Mouse (Mus musculus): ENCODE measurements around the gene Xab2. TPM values are rescaled to one million over a fixed set of nuclear protein-coding genes. Genes with fewer than 3 reads are reported as not detected.

Gene Xab2
- polyA plus RNA-seq, 1 experiment from 2014 or later: 44.4 TPM

DNA sequence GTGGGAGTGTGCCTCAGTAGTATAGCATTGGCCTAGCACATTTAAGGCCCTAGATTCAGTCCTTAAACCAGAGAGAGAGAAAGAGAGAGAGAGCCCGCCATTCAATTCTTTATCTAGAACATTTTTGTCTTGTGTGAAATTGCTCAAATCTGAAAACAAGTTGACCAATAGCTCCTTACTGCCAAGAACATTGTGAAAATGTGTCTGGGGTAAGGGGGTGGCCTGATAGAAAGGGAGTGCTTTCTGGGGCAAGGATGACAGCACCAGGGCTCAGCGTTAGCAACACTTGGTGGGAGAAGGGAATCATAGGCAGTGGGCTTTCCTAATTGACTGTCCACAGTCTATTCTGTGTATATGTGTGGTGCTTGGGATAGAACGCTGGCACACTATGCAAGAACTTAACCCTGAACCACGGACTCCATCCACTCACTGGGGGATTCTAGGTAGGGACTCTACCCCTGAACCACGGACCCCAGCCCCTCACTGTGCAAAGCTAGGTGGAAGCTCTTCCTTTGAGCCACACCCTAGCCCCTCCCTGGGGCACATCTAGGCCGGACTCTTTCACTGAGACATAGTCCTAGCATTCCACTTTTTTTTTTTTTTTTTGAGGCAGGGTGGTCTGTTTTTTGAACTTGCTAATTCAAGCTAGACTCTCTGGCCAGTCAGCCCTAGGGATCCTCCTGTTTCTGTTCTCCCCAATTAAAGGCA, 25.9 kb upstream of the Xab2 start:
- Histone ChIP-seq H3K9me3 (replicated peaks; ENCODE audit: low read length) (no peaks in the 10 kb centered on the region), H3K4me3 (replicated peaks; ENCODE audit: low read depth, low read length) (no peak overlapping the region), H3K4me2 (ENCODE audit: low read length) (no peak overlapping the region), H3K27me3 (ENCODE audit: insufficient read depth, low read length) (no peaks in the 10 kb centered on the region), H3K4me1 (replicated peaks; ENCODE audit: insufficient read depth, low read length) (no peaks in the 10 kb centered on the region), H3K36me3 (ENCODE audit: insufficient read depth, low read length) (no peaks in the 10 kb centered on the region), H3K9ac (ENCODE audit: low read depth, low read length) (no peak overlapping the region), H3K27ac (no peak overlapping the region)
- WGBS: 83% methylated on average over 6 of the region's 6 CpGs
- ATAC-seq (replicated peaks; ENCODE audit: low FRiP score, low read depth) (0 out of 2 replicates have a peak, but pooled peaks have one; percentile 11), DNase-seq (ENCODE audit: low spot score) (no peak)
- TF ChIP-seq CTCF (IDR thresholded peaks at IDR 0.05; ENCODE audit: low read depth): no peak

DNA sequence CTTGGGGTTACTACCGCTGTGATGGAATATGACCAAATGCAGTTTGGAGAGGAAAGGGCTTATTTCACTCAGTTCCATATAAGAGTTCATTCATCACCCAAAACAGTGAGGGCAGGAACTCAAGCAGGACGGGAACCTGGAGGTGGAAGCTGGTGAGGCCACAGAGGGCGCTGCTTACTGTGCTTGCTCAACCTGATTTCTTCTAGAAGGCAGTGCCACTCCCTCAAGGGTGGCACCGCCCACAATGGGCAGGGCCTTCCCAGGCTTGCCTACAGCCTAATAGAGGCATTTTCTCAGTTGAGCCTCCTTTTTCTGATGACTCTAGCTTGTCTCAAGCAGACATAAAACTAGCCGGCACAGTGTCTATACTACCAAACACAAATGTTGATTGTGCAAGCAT, 24.7 kb upstream of the Xab2 start:
- H3K27me3 ChIP-seq (ENCODE audit: insufficient read depth, low read length): no peaks in the 10 kb centered on the region
- peak; percentile 33 for DNase-seq (ENCODE audit: low spot score)
- H3K4me1 ChIP-seq (replicated peaks; ENCODE audit: insufficient read depth, low read length): no peaks in the 10 kb centered on the region
- TF ChIP-seq CTCF (IDR thresholded peaks at IDR 0.05; ENCODE audit: low read depth): peak; percentile 52
- H3K4me2 ChIP-seq (ENCODE audit: low read length): no peak overlapping the region
- no peaks in the 10 kb centered on the region for H3K9me3 ChIP-seq (replicated peaks; ENCODE audit: low read length)
- no peak overlapping the region for H3K27ac ChIP-seq
- no peak overlapping the region for H3K9ac ChIP-seq (ENCODE audit: low read depth, low read length)
- no peak overlapping the region for H3K4me3 ChIP-seq (replicated peaks; ENCODE audit: low read depth, low read length)
- H3K36me3 ChIP-seq (ENCODE audit: insufficient read depth, low read length): no peaks in the 10 kb centered on the region
- peak; percentile 40; the same call in 1 of the 2 replicates for ATAC-seq (replicated peaks; ENCODE audit: low FRiP score, low read depth)
- 29% methylated on average over 5 of the region's 5 CpGs for WGBS

DNA sequence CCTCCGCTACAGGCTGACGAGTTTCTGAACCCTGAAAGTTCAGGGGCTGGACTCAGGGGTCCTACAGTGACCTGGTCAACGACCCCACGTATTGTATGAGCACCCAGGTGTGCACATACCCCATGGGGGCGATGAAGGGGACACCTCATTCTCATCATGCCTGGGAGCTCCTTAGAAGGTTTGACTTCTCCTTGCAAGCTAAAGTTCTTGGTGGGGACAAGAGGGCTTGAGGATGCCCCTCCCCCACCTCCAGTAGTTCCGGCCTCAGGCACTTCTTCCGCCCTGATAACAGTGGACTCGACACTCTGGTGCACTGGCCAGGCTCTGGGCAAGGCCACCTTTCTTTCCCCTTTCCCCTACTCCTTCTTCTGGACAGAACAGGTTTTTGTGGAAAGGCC, 10.4 kb upstream of the Xab2 start:
- 14% methylated on average over 8 of the region's 8 CpGs for WGBS
- no peaks in the 10 kb centered on the region for H3K4me1 ChIP-seq (replicated peaks; ENCODE audit: insufficient read depth, low read length)
- no peaks in the 10 kb centered on the region for H3K9me3 ChIP-seq (replicated peaks; ENCODE audit: low read length)
- H3K4me3 ChIP-seq (replicated peaks; ENCODE audit: low read depth, low read length): peak overlapping the region; percentile 63
- H3K27me3 ChIP-seq (ENCODE audit: insufficient read depth, low read length): 0 out of 2 replicates have a peak, but pooled peaks cover 3% of the 10 kb centered on the region
- H3K36me3 ChIP-seq (ENCODE audit: insufficient read depth, low read length): 0 out of 2 replicates have a peak, but pooled peaks cover 3% of the 10 kb centered on the region
- TF ChIP-seq CTCF (IDR thresholded peaks at IDR 0.05; ENCODE audit: low read depth): no peak
- H3K9ac ChIP-seq (ENCODE audit: low read depth, low read length): peak overlapping the region; percentile 71
- DNase-seq (ENCODE audit: low spot score) (peak; percentile 13), ATAC-seq (replicated peaks; ENCODE audit: low FRiP score, low read depth) (peak; percentile 37)
- peak overlapping the region; percentile 74 for H3K4me2 ChIP-seq (ENCODE audit: low read length)
- peak overlapping the region; percentile 8; the same call in 1 of the 2 replicates for H3K27ac ChIP-seq

DNA sequence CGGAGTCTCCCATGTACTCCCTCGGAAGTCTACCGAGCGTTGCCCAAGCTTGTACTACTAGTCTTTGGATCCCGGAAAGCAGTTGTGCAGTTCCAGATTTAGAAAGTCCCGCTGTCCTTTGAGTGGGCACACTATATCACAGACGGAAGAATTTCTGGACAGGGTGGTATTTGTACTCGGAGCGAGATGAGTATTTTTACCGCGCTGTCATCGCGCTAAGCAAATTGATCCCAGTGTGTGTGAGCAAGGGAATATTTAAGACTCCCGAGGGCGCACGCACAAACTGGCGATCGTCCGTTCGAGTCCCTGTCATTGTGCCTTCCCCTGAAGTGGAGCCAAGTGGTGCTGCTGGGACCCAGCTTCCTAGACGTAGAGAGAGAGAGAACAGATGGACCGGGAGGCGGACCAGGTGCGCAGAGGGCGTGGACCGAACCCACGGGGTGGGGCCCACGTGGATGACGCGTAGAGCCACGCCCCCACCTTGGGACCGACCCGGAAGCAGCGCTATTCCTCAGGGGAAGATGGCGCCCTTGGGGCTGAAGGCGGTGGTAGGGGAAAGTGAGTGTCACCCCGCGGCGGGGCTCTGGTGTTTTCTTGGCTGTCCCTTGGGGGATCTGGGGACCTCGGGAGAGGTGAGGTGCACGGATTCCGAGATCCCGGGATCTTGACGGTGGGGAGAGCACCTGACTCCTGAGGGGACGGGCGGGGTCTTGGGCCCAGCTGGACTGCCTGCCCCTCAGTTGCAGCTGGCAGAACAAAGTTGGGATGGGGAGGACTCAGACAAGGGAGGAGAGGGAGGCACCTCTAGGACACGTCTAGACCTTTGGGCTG, 9.7 kb upstream of the Xab2 start, which contains the start of gene Stxbp2:
Gene Stxbp2, plus strand, starts transcription at position 309 of the 831 bp plus-strand sequence.
- 0 out of 2 replicates have a peak, but pooled peaks cover 3% of the 10 kb centered on the region for H3K36me3 ChIP-seq (ENCODE audit: insufficient read depth, low read length)
- peak within 1 kb of the TSS; percentile 63 for H3K4me3 ChIP-seq (replicated peaks; ENCODE audit: low read depth, low read length)
- no peaks in the 10 kb centered on the region for H3K9me3 ChIP-seq (replicated peaks; ENCODE audit: low read length)
- peak within 1 kb of the TSS; percentile 74 for H3K4me2 ChIP-seq (ENCODE audit: low read length)
- ATAC-seq (replicated peaks; ENCODE audit: low FRiP score, low read depth) (peak; percentile 94), DNase-seq (ENCODE audit: low spot score) (peak; percentile 77)
- H3K4me1 ChIP-seq (replicated peaks; ENCODE audit: insufficient read depth, low read length): no peaks in the 10 kb centered on the region
- 0 out of 2 replicates have a peak, but pooled peaks have one; percentile 6 for TF ChIP-seq CTCF (IDR thresholded peaks at IDR 0.05; ENCODE audit: low read depth)
- WGBS: 6% methylated on average over 47 of the region's 47 CpGs
- H3K27ac ChIP-seq: peak within 1 kb of the TSS; percentile 8; the same call in 1 of the 2 replicates
- H3K27me3 ChIP-seq (ENCODE audit: insufficient read depth, low read length): 0 out of 2 replicates have a peak, but pooled peaks cover 3% of the 10 kb centered on the region
- peak within 1 kb of the TSS; percentile 71 for H3K9ac ChIP-seq (ENCODE audit: low read depth, low read length)

DNA sequence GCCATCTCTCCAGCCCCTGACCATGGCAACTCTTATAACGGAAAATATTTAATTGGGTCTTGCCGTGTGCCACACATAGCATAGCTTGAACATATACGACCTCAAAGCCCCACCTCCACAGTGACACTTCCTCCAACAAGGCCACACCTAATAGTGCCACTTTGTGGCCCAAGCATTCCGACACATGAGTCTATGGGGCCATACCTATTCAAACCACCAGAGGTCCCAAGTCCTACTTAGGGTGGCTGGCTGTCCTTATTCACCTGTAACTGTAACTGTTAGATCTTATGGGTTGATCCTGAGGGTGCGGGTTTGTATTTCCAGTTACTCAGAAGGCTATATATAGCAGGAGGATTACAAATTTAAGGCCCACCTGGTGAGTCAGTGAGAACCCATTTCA, 6.9 kb upstream of the Xab2 start:
- Histone ChIP-seq H3K9ac (ENCODE audit: low read depth, low read length) (no peak overlapping the region), H3K36me3 (ENCODE audit: insufficient read depth, low read length) (no peaks in the 10 kb centered on the region), H3K4me1 (replicated peaks; ENCODE audit: insufficient read depth, low read length) (no peaks in the 10 kb centered on the region), H3K27ac (no peak overlapping the region), H3K27me3 (ENCODE audit: insufficient read depth, low read length) (0 out of 2 replicates have a peak, but pooled peaks cover 3% of the 10 kb centered on the region), H3K9me3 (replicated peaks; ENCODE audit: low read length) (no peaks in the 10 kb centered on the region), H3K4me3 (replicated peaks; ENCODE audit: low read depth, low read length) (no peak overlapping the region), H3K4me2 (ENCODE audit: low read length) (no peak overlapping the region)
- 26% methylated on average over 5 of the region's 5 CpGs for WGBS
- peak; percentile 74 for TF ChIP-seq CTCF (IDR thresholded peaks at IDR 0.05; ENCODE audit: low read depth)
- peak; percentile 59 for DNase-seq (ENCODE audit: low spot score)
- 0 out of 2 replicates have a peak, but pooled peaks have one; percentile 37 for ATAC-seq (replicated peaks; ENCODE audit: low FRiP score, low read depth)

DNA sequence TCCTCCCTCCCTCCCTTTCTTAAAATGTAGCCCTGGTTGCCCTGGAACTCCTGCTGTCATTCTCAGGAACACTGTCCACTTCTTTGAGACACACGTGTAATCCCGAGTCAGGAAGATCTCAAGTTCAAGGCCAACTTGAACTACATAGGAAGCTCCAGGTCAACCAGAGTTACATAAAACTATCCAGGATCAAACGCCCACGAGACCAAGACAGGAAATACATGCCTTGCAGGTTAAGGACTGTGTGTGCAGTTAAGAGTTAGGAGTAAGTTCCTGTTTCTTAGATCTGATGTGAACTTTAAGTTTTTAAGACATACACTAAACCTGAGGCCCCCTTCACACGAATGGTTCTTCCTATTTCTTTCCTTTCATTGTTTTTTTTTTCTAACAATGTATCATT, 5.9 kb upstream of the Xab2 start:
- 0 out of 2 replicates have a peak, but pooled peaks cover 3% of the 10 kb centered on the region for H3K27me3 ChIP-seq (ENCODE audit: insufficient read depth, low read length)
- no peak for ATAC-seq (replicated peaks; ENCODE audit: low FRiP score, low read depth)
- WGBS: 55% methylated on average over 5 of the region's 5 CpGs
- H3K9ac ChIP-seq (ENCODE audit: low read depth, low read length): no peak overlapping the region
- H3K36me3 ChIP-seq (ENCODE audit: insufficient read depth, low read length): no peaks in the 10 kb centered on the region
- DNase-seq (ENCODE audit: low spot score): no peak
- no peaks in the 10 kb centered on the region for H3K9me3 ChIP-seq (replicated peaks; ENCODE audit: low read length)
- H3K4me2 ChIP-seq (ENCODE audit: low read length): no peak overlapping the region
- H3K27ac ChIP-seq: no peak overlapping the region
- TF ChIP-seq CTCF (IDR thresholded peaks at IDR 0.05; ENCODE audit: low read depth): no peak
- no peaks in the 10 kb centered on the region for H3K4me1 ChIP-seq (replicated peaks; ENCODE audit: insufficient read depth, low read length)
- H3K4me3 ChIP-seq (replicated peaks; ENCODE audit: low read depth, low read length): no peak overlapping the region

Data from kidney, postnatal 0 days (tissue).